Comparison of ENCODE assay signal across 8 mouse cellular contexts in the genomic region with DNA sequence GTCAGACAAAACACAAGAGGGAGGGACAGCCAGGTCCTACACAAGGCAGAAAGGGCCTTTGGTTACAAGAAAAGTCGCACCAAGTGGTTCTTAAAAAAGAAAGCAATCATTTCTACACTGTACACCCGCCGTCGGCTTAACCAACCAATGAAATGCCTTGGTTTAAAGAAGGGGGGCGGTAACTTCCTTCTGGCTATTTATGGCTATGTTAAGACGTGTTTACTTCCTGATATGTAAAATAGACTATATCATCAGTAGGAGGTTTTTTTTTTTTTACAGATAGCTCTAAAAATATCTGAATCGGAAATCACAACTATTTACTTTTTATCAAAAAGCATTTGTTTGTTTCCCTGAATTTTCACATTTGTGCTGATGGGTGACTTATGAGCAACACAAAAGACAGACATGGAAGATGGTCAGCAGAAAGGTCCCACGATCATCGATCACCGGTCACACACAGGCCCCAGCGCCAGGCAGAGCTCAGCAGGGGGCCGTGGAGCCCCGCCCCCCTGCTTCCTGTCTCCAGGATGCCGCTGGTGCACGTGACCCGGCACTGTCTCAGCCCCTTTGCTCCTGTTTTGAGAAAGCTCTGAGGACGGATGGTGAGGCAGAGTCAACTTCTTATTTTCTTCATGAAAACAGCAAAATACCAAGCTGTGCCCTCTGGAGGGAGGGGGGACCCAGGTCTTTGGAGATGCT. TPM values are rescaled to one million over a fixed set of nuclear protein-coding genes. Genes with fewer than 3 reads are reported as not detected.
DNase-seq lines count a peak whose midpoint lies in the region; ATAC-seq and TF ChIP-seq lines count a peak whose summit lies in the region.

No protein-coding gene starts in this region.

- peak overlapping the region; percentile 46 for H3K4me3 ChIP-seq in gastrocnemius, adult 2 months
- 0 out of 2 replicates have a peak overlapping the region, but pooled peaks have one; percentile 7 for H3K4me3 ChIP-seq in liver, embryonic 13.5 days (replicated peaks)

- no peaks in the 10 kb centered on the region for H3K36me3 ChIP-seq in liver, embryonic 13.5 days

- peak overlapping the region; percentile 47 for H3K4me2 ChIP-seq in liver, embryonic 13.5 days

- TF ChIP-seq CTCF in gastrocnemius, adult 2 months (IDR thresholded peaks at IDR 0.05), result no peak

- intact Hi-C loops in gastrocnemius, adult 2 months (cut with DNase I), result no loop called here
- intact Hi-C loops in gastrocnemius, postnatal 14 days (cut with DNase I; ENCODE audit: low total_unique reads), result no loop called here

- DNase-seq in gastrocnemius, adult 2 months, result no peak
- no peak for DNase-seq in gastrocnemius, postnatal 14 days
- peak; percentile 38 for DNase-seq in c-Kit-positive CD71-positive TER-119-negative erythroid progenitor cells, embryonic 14.5 days (ENCODE audit: low read depth)
- no peak for DNase-seq in liver, embryonic 13.5 days
- DNase-seq in spleen, postnatal 10 days (ENCODE audit: low spot score in 2 of 2), result peak; percentile 22 to 76
- DNase-seq in urinary bladder, postnatal 4 days (ENCODE audit: low spot score in 2 of 2), result no peak
- DNase-seq in cerebellum, postnatal 36 days, result no peak
- no peak for DNase-seq in left cerebral cortex, adult 9 months (ENCODE audit: low spot score in 2 of 2)

- no peaks in the 10 kb centered on the region for H3K27me3 ChIP-seq in liver, embryonic 13.5 days

- no peak overlapping the region for H3K9ac ChIP-seq in liver, embryonic 13.5 days

- WGBS in liver, embryonic 13.5 days (ENCODE audit: insufficient replicate concordance), result 29% methylated on average over 17 of the region's 17 CpGs

- no peak for ATAC-seq in liver, embryonic 13.5 days (ENCODE audit: low read depth)

- H3K9me3 ChIP-seq in liver, embryonic 13.5 days (replicated peaks), result peaks cover 6% of the 10 kb centered on the region

- no peaks in the 10 kb centered on the region for H3K4me1 ChIP-seq in liver, embryonic 13.5 days (replicated peaks)

- peak overlapping the region; percentile 51; the same call in 1 of the 2 replicates for H3K27ac ChIP-seq in gastrocnemius, adult 2 months
- H3K27ac ChIP-seq in liver, embryonic 13.5 days, result no peak overlapping the region

RNA-seq across cellular contexts. Expression of gene Znfx1, which starts 39.1 kb away (rescaled TPM):
- total RNA-seq in gastrocnemius, adult 2 months (2021), result 10 to 100 TPM; 25.2 to 25.8 TPM
- total RNA-seq in gastrocnemius, postnatal 14 days (2021), result 10 to 100 TPM; 14.5 to 14.8 TPM
- 7.0 and 8.2 TPM in 2 replicates for polyA plus RNA-seq in liver, embryonic 13.5 days (2015; fragmentation: Nextera tagmentation; extraction: Ambion mirVana)

Comparison
In these comparisons a context has a peak if more than half of its experiments do, and no peak if none do; other contexts are left out.
1. DNase-seq: peak in c-Kit-positive CD71-positive TER-119-negative erythroid progenitor cells, embryonic 14.5 days (single experiment) and spleen, postnatal 10 days (2 of 2); none in gastrocnemius, adult 2 months (single experiment), gastrocnemius, postnatal 14 days (single experiment), liver, embryonic 13.5 days (single experiment), urinary bladder, postnatal 4 days (0 of 2), cerebellum, postnatal 36 days (0 of 2) and left cerebral cortex, adult 9 months (0 of 2).